Mouse (Mus musculus): ENCODE results near the gene Cit.

Gene Cit

GRCm38 (mm10) chr5:115907037-115908009 lies 62.2 kb downstream of the Cit start:
- in situ Hi-C loops (cut with MboI; ENCODE audit: low pct_unique_long_range_greater_than_20kb in 1 of 2, low sequenced_read_pairs in 2 of 2, unreplicated experiment in 1 of 2), result no loop called here

DNA sequence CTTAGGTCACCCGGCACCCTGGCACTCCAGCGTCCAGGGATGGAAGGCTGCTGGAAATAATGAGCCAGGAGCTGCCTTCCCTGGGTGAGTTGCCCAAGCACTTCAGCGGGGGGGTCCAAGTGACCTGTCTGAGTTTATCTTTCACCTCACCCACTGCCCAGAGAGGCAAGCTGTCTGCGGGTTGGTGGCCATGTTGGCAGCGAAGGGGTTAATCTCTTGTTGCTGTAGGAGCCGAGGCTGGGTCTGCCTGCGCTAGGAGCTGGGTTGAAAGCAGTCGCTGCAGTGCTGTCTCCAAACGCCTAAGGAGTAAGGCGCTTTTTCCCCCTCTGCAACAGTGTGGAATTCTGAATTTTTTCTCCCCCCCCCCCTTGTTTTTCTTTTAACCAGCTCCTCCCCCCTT lies 63.2 kb downstream of the Cit start:
- in situ Hi-C loops (cut with MboI; ENCODE audit: low pct_unique_long_range_greater_than_20kb in 1 of 2, low sequenced_read_pairs in 2 of 2, unreplicated experiment in 1 of 2), result no loop called here

GRCm38 (mm10) chr5:115908699-115909098 lies 63.6 kb downstream of the Cit start:
- in situ Hi-C loops (cut with MboI; ENCODE audit: low pct_unique_long_range_greater_than_20kb in 1 of 2, low sequenced_read_pairs in 2 of 2, unreplicated experiment in 1 of 2), result no loop called here

GRCm38 (mm10) chr5:115909106-115909505 lies 64.0 kb downstream of the Cit start:
- in situ Hi-C loops (cut with MboI; ENCODE audit: low pct_unique_long_range_greater_than_20kb in 1 of 2, low sequenced_read_pairs in 2 of 2, unreplicated experiment in 1 of 2), result no loop called here

GRCm38 (mm10) chr5:115910491-115910890 lies 65.4 kb downstream of the Cit start:
- in situ Hi-C loops (cut with MboI; ENCODE audit: low pct_unique_long_range_greater_than_20kb in 1 of 2, low sequenced_read_pairs in 2 of 2, unreplicated experiment in 1 of 2), result no loop called here

GRCm38 (mm10) chr5:115915481-115915880 lies 70.4 kb downstream of the Cit start:
- in situ Hi-C loops (cut with MboI; ENCODE audit: low pct_unique_long_range_greater_than_20kb in 1 of 2, low sequenced_read_pairs in 2 of 2, unreplicated experiment in 1 of 2), result no loop called here

DNA sequence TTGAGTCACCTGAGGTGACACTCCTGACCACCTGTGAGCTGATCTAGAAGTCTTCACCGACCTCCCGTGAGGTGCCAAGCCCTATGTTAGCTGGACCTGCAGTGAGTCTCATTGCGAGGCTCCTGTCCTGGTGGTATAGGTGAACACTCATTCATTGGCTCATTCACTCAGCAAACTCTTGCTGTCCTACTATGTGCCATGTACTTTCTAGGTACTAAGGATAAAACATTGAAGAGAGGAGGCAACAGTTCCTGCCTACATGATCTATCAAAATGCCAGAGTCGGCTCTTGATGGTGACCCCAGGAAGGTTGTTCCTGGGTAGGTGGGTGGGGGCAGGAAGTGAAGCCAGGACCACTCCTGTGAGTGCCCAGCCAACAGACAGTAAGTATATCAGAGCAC lies 72.9 kb downstream of the Cit start:
- in situ Hi-C loops (cut with MboI; ENCODE audit: low pct_unique_long_range_greater_than_20kb in 1 of 2, low sequenced_read_pairs in 2 of 2, unreplicated experiment in 1 of 2), result no loop called here

- in situ Hi-C loops (cut with MboI; ENCODE audit: low pct_unique_long_range_greater_than_20kb in 1 of 2, low sequenced_read_pairs in 2 of 2, unreplicated experiment in 1 of 2), result no loop called here
Measured at GRCm38 (mm10) chr5:115918597-115919351, 73.7 kb downstream of the Cit start.

- in situ Hi-C loops (cut with MboI; ENCODE audit: low pct_unique_long_range_greater_than_20kb in 1 of 2, low sequenced_read_pairs in 2 of 2, unreplicated experiment in 1 of 2), result no loop called here
Measured at GRCm38 (mm10) chr5:115921990-115922389, 76.9 kb downstream of the Cit start.

DNA sequence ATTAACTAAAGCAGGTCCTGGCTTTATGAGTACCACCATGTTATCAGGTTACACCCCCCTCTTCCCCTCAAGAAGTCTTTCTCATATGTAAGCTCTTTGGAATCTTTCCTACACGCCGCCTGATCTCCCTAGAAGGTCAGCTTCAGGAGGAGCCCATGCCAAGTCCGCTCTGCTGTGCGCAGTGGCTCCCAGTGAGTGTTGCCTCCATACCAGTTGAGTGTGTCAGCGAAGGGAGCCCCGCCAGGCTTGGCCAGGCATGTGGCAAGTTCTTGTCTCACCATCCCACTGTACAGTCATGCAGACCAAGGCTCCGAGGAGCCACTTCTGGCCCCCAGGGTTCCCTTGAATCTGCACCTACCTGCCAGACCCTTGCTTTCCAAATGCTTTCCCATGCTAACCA lies 79.9 kb downstream of the Cit start:
- in situ Hi-C loops (cut with MboI; ENCODE audit: low pct_unique_long_range_greater_than_20kb in 1 of 2, low sequenced_read_pairs in 2 of 2, unreplicated experiment in 1 of 2), result no loop called here

GRCm38 (mm10) chr5:115928786-115929507 lies 83.9 kb downstream of the Cit start:
- in situ Hi-C loops (cut with MboI; ENCODE audit: low pct_unique_long_range_greater_than_20kb in 1 of 2, low sequenced_read_pairs in 2 of 2, unreplicated experiment in 1 of 2), result no loop called here

DNA sequence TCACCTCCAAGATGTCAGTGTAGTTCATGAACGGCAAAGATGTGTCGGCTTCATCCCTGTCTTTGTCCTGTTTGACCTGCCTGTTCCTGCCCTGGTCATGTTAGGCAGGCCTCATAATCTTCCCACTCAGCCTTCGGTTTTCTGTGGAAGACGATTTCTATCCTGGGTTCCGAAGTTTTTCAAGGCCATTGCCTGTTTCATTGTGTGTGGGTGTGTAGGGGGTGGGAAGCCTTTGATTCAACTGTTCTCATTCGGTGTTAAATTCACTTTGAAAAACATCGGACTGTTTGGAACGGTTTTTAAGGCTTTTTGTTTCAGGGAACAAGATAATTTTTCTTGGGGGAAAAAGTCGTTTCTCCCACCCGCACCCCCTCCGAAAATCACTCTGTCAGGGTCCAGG lies 87.2 kb downstream of the Cit start:
- in situ Hi-C loops (cut with MboI; ENCODE audit: low pct_unique_long_range_greater_than_20kb in 1 of 2, low sequenced_read_pairs in 2 of 2, unreplicated experiment in 1 of 2), result no loop called here

DNA sequence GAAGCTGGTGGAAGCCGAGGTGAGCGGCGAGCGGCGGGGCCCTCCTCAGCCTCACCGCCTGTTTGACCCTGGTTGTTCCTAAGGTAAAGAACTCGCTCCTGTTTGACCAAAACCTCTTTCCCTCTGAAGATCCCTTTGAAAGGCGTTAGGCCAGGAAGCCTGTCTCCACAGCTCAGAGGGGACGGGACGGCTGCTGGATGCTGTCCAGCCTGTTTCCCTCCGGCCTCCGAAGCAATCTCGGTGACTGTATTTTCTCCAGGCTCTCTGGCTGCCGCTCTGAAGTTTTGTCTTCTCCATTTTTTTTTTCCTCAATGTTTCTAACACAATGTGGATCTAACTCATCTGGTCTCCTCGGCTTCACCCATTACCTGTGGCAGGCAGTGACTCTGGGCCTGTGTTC lies 91.8 kb downstream of the Cit start:
- in situ Hi-C loops (cut with MboI; ENCODE audit: low pct_unique_long_range_greater_than_20kb in 1 of 2, low sequenced_read_pairs in 2 of 2, unreplicated experiment in 1 of 2), result no loop called here

DNA sequence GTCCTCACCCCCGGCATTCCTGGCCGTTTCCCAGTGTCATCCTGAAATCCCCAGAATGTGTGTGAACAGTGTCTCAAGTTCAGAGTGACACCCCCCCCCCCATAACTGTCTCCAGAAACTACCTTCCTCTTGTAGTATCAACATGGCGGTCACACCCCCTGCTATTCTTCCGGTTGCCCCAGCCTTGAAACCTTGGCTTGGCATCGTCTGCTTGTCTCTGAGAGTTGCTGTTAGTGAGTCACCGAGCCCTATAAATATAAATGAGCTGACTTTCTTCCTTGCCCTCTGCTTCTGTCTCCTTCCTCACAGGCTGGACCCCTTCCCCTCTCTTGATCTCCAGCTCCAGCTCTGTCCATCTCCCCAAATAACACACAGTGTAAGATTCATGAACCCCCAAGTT lies 92.5 kb downstream of the Cit start:
- in situ Hi-C loops (cut with MboI; ENCODE audit: low pct_unique_long_range_greater_than_20kb in 1 of 2, low sequenced_read_pairs in 2 of 2, unreplicated experiment in 1 of 2), result no loop called here

DNA sequence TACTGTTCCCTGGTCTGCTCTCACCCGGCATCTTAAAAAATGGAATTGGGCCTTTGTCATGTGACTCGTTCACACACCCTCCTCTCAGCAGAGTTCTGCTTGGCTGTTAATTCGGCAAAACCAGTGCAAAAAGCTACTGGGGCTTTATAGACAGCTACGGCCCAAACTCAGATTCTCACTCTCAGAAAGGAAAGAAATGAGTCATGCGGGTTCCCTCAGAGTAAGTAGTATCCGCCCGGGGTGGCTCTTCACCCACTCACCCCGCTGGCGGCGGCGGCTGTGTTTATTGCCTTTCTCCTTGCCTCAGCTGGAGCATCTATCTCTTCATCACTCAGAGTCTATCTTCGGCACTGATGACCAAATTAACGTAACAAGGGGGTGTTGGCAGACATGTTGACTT lies 93.9 kb downstream of the Cit start:
- in situ Hi-C loops (cut with MboI; ENCODE audit: low pct_unique_long_range_greater_than_20kb in 1 of 2, low sequenced_read_pairs in 2 of 2, unreplicated experiment in 1 of 2), result no loop called here

DNA sequence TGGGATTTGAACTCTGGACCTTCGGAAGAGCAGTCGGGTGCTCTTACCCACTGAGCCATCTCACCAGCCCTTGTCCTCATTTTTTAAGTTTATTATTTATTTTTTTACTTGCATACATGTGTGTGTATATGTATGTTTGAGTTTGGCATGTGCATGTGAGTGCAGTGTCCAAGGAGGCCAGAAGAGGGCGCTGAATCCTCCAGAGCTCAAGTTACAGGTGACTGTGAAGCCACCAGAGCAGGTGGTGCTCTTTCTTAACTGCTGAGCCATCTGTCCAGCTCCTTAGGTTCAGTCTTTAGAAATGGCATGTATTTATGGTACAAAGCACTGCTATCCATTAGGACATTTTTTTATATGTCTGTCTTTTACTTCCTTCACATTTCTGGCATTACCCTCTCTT lies 97.3 kb downstream of the Cit start:
- in situ Hi-C loops (cut with MboI; ENCODE audit: low pct_unique_long_range_greater_than_20kb in 1 of 2, low sequenced_read_pairs in 2 of 2, unreplicated experiment in 1 of 2), result no loop called here

DNA sequence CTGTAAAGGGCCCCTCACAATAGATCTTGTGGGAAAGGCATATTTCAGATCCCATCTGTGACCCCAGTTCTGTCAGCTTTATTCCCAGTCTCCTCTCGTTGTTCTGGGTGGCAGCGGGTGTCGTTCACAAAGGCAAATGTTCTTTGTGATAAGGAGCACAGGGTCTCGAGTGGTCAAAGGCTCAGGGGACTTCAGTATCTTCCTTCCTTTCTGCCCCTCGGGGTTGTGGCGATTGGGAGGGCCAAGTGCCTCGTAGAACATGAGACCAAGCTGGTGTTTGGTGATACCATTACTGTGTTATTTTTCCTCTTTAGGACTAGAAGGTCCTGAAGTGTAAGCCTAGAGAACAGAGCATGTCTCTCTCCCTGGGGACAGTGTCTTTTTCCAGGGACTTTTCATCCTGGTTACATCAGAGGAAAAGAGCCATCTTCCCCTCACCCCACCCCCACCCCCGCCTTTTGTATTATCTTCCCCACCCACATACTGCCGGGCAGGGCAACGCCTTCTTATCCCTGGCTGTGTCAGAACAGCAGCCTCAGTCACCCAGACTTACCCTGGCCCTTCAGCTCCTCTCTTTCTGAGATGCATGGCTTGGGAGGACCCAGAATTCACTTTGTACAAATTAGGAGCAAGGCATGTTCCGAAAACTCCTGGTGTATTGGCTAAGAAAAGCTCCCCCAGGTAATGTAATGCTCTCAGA lies 99.9 kb downstream of the Cit start:
- in situ Hi-C loops (cut with MboI; ENCODE audit: low pct_unique_long_range_greater_than_20kb in 1 of 2, low sequenced_read_pairs in 2 of 2, unreplicated experiment in 1 of 2), result no loop called here

DNA sequence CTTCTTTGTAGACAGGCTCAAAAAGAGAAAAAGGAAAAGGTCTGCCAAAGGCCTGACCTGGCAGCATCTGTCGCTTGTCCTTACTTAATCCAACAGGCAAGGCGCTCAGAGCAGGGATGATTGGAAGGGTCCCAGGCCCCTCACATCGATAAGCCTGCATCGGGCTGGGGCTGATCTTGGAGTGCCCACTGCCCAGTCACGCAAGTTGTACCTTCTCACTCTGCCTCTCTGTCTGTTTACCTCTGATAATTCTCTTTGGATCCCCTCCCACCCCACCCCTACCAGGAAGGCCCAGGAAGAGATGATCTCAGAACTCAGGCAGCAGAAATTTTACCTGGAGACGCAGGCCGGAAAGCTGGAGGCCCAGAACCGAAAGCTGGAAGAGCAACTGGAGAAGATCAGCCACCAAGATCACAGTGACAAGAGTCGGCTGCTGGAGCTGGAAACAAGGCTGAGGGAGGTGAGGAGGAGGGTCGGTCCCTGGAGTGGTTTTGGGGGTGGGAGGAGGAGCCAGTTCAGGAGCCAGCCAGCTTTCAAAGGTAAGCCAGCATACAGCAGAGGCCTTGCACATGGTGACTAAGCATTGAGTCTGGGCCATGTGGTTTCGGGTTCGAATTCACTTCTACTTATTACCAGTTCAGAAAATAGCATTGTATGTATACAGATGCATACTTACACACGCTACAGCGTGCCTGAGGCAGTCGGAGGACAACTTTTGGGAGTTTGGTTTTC lies 102.7 kb downstream of the Cit start:
- in situ Hi-C loops (cut with MboI; ENCODE audit: low pct_unique_long_range_greater_than_20kb in 1 of 2, low sequenced_read_pairs in 2 of 2, unreplicated experiment in 1 of 2), result no loop called here

Measured in mouse embryonic stem cell (cell line).